Mouse (Mus musculus) ES-E14 (cell line): ENCODE results near the gene Trmt10c.

ENCODE experiments used
- CHD2 ChIP-seq: IDR thresholded peaks from 2 replicates; pipeline ENCODE4 v1.6.1; 2014; ENCODE audit warnings: mild to moderate bottlenecking, low read depth, low read length, inconsistent platforms
- MAFK ChIP-seq: IDR thresholded peaks from 2 replicates; pipeline ENCODE4 v1.6.1; 2014; ENCODE audit warnings: mild to moderate bottlenecking, low read depth, low read length, inconsistent platforms; ENCODE audit not compliant: insufficient read depth
- ZC3H11A ChIP-seq: IDR thresholded peaks from 2 replicates; pipeline ENCODE4 v1.6.1; 2012; ENCODE audit warnings: low read depth, mild to moderate bottlenecking, inconsistent platforms, low read length, borderline replicate concordance
- ZNF384 ChIP-seq: IDR thresholded peaks from 2 replicates; pipeline ENCODE4 v1.6.1; 2012; ENCODE audit warnings: low read depth, low read length, inconsistent platforms

GRCm38 (mm10) chr16:56008862-56009261, 28.8 kb downstream of the Trmt10c start:
- no peak for TF ChIP-seq MAFK
- no peak for TF ChIP-seq CHD2
- no peak for TF ChIP-seq ZNF384
- TF ChIP-seq ZC3H11A: no peak
